Mouse (Mus musculus) limb, embryonic 14.5 days (tissue): ENCODE results near the gene Itgb8. TPM values are rescaled to one million over a fixed set of nuclear protein-coding genes. Genes with fewer than 3 reads are reported as not detected.

Experiments used
- ATAC-seq: fragments of 200-750 bp; cut with Nextera tagmentation; 2 replicates; pipeline ENCODE4 v1.8.0; 2017; ENCODE audit warnings: low read depth, moderate number of reproducible peaks, moderate TSS enrichment; ENCODE audit not compliant: low FRiP score
- DNase-seq: peaks from one replicate; pipeline ENCODE4 v3.0.0-alpha.2; 2015; ENCODE audit warnings: low spot score
- H3K27ac ChIP-seq: fragments of 300-500 bp; sonication (generic); replicated peaks from 2 replicates; pipeline ENCODE4 v1.5.1; 2014; ENCODE audit warnings: low read depth, mild to moderate bottlenecking, low read length, moderate library complexity, mixed read lengths
- H3K27me3 ChIP-seq: fragments of 300-500 bp; sonication (generic); 2 replicates; pipeline ENCODE4 v1.6.1; 2014; ENCODE audit warnings: low read length, mixed read lengths; ENCODE audit not compliant: control insufficient read depth, insufficient read depth
- H3K36me3 ChIP-seq: fragments of 300-500 bp; sonication (generic); 2 replicates; pipeline ENCODE4 v1.6.1; 2014; ENCODE audit warnings: mild to moderate bottlenecking, low read length, moderate library complexity, mixed read lengths; ENCODE audit not compliant: control insufficient read depth, insufficient read depth
- H3K4me1 ChIP-seq: fragments of 300-500 bp; sonication (generic); 2 replicates; pipeline ENCODE4 v1.6.1; 2014; ENCODE audit warnings: antibody characterized with exemption, low read length, mixed read lengths; ENCODE audit not compliant: control insufficient read depth, insufficient read depth
- H3K4me2 ChIP-seq: fragments of 300-500 bp; sonication (generic); replicated peaks from 2 replicates; pipeline ENCODE4 v1.6.1; 2014; ENCODE audit warnings: low read depth, mild to moderate bottlenecking, low read length, moderate library complexity; ENCODE audit not compliant: severe bottlenecking
- H3K4me3 ChIP-seq: fragments of 300-500 bp; sonication (generic); replicated peaks from 2 replicates; pipeline ENCODE4 v1.5.1; 2014; ENCODE audit warnings: low read length
- H3K9ac ChIP-seq: fragments of 300-500 bp; sonication (generic); 2 replicates; pipeline ENCODE4 v1.6.1; 2014; ENCODE audit warnings: mild to moderate bottlenecking, low read depth, low read length, moderate library complexity; ENCODE audit not compliant: severe bottlenecking
- H3K9me3 ChIP-seq: fragments of 300-500 bp; sonication (generic); 2 replicates; pipeline ENCODE4 v1.6.1; 2016; ENCODE audit warnings: low read length; ENCODE audit not compliant: control insufficient read depth
- POLR2A ChIP-seq: fragments of 200-500 bp; IDR thresholded peaks from 2 replicates; pipeline ENCODE4 v1.8.0; 2012; ENCODE audit warnings: inconsistent platforms, mild to moderate bottlenecking, moderate library complexity, borderline replicate concordance; ENCODE audit not compliant: insufficient read depth, insufficient read length; ENCODE audit errors: extremely low read depth
- WGBS: fragments of 180-500 bp; shearing (Covaris S2); extraction: QIAGEN DNeasy Blood & Tissue Kit; methylation state at CpG from one replicate; pipeline ENCODE4 v1.1.7; 2014; 5-methylcytosine and 5-hydroxymethylcytosine counted together
- polyA plus RNA-seq, 2 experiments: library from polyadenylated mRNA; depleted of rRNA in 1 of 2; stranded (reverse) in 1 of 2; unstranded in 1 of 2; fragments of >200 nt; fragmentation: Nextera tagmentation in 1 of 2; extraction: Ambion mirVana in 1 of 2; gene quantifications; 2 replicates each; pipeline versions ENCODE4 v1.2.1 to v1.2.3; 2012 to 2014

Itgb8 gene
- polyA plus RNA-seq, 2 experiments: 2.5 to 4.2 TPM

- H3K9me3 ChIP-seq: no peaks in the 10 kb centered on the region
- TF ChIP-seq POLR2A: no peak
- DNase-seq: no peak
- 62% methylated on average over 1 of the region's 1 CpGs for WGBS
- H3K36me3 ChIP-seq: no peaks in the 10 kb centered on the region
- H3K4me2 ChIP-seq: no peak overlapping the region
- H3K27ac ChIP-seq: no peak overlapping the region
- no peaks in the 10 kb centered on the region for H3K4me1 ChIP-seq
- H3K4me3 ChIP-seq: no peak overlapping the region
- H3K27me3 ChIP-seq: no peaks in the 10 kb centered on the region
- H3K9ac ChIP-seq: no peak overlapping the region
- no peak for ATAC-seq
Measured at GRCm38 (mm10) chr12:119268723-119269122, 30.1 kb upstream of the Itgb8 start.

GRCm38 (mm10) chr12:119264506-119264905 lies 25.9 kb upstream of the Itgb8 start:
- ATAC-seq: no peak

GRCm38 (mm10) chr12:119248581-119248980 lies 10.0 kb upstream of the Itgb8 start:
- Histone ChIP-seq H3K4me3 (no peak overlapping the region), H3K27ac (no peak overlapping the region), H3K36me3 (no peaks in the 10 kb centered on the region), H3K9me3 (no peaks in the 10 kb centered on the region), H3K9ac (no peak overlapping the region), H3K4me2 (no peak overlapping the region), H3K27me3 (no peaks in the 10 kb centered on the region), H3K4me1 (no peaks in the 10 kb centered on the region)
- peak; percentile 60 for DNase-seq
- no peak for TF ChIP-seq POLR2A
- peak; percentile 63 for ATAC-seq
- WGBS: 30% methylated on average over 1 of the region's 1 CpGs

More at GRCm38 (mm10) chr12:119264506-119264905, 25.9 kb upstream of the Itgb8 start:
- TF ChIP-seq POLR2A: no peak
- DNase-seq: no peak
- Histone ChIP-seq H3K27me3 (no peaks in the 10 kb centered on the region), H3K36me3 (no peaks in the 10 kb centered on the region), H3K4me2 (no peak overlapping the region), H3K4me1 (no peaks in the 10 kb centered on the region), H3K9ac (no peak overlapping the region), H3K9me3 (no peaks in the 10 kb centered on the region), H3K4me3 (no peak overlapping the region), H3K27ac (no peak overlapping the region)
- 93% methylated on average over 3 of the region's 3 CpGs for WGBS

DNA sequence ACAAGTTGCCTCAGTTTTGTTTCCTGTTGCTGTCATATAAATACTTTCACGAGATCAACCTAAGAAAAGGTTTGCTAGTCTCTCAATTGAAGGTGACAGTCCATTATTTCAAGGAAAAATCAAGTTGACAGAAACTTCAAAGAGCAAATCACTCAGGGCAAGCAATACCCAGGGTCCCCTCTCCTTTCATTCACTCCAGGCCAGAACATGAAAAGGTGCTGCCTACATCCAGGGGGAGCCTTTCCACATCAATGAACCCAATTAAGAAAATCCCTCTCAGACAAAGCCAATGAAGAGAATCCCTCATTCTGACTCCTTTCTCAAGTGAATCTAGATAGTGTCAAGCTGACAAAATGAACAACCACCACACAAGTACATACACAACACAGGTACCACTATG lies 2.5 kb upstream of the Itgb8 start:
- TF ChIP-seq POLR2A: no peak
- Histone ChIP-seq H3K4me2 (no peak overlapping the region), H3K9me3 (no peaks in the 10 kb centered on the region), H3K9ac (no peak overlapping the region), H3K27ac (no peak overlapping the region), H3K36me3 (no peaks in the 10 kb centered on the region), H3K4me1 (peaks cover 8% of the 10 kb centered on the region; the same call in 1 of the 2 replicates), H3K27me3 (no peaks in the 10 kb centered on the region), H3K4me3 (no peak overlapping the region)
- 76% methylated on average over 1 of the region's 1 CpGs for WGBS
- DNase-seq: no peak
- no peak for ATAC-seq

- H3K9me3 ChIP-seq: no peaks in the 10 kb centered on the region
- ATAC-seq: peak; percentile 68
- no peak; the same call in 1 of the 2 replicates for TF ChIP-seq POLR2A
- H3K27me3 ChIP-seq: no peaks in the 10 kb centered on the region
- H3K36me3 ChIP-seq: no peaks in the 10 kb centered on the region
- H3K4me1 ChIP-seq: peaks cover 8% of the 10 kb centered on the region; the same call in 1 of the 2 replicates
- peak overlapping the region; percentile 82 for H3K4me2 ChIP-seq
- H3K4me3 ChIP-seq: peak overlapping the region; percentile 63
- WGBS: 0% methylated on average over 35 of the region's 35 CpGs
- H3K27ac ChIP-seq: peak overlapping the region; percentile 92
- H3K9ac ChIP-seq: peak overlapping the region; percentile 77
- DNase-seq: peak; percentile 58
Measured at GRCm38 (mm10) chr12:119237921-119238695, 494 bp downstream of the Itgb8 start.
